Mouse (Mus musculus) thymus, postnatal 4 days (tissue): ENCODE data around the gene Pik3r5.
A peak's percentile ranks its signal among the peaks of the same experiment; 100 is the strongest.

ENCODE experiments used
- DNase-seq: peaks from one replicate; pipeline ENCODE4 v3.0.0; 2021

The Pik3r5 gene

GRCm38 (mm10) chr11:68401428-68401827, 30.5 kb upstream of the Pik3r5 start:
- DNase-seq = no peak

GRCm38 (mm10) chr11:68404185-68404584, 27.7 kb upstream of the Pik3r5 start:
- DNase-seq = peak; percentile 76

- no peak for DNase-seq
These were observed 26.3 kb upstream of the Pik3r5 start for GRCm38 (mm10) chr11:68405576-68405975.

- no peak for DNase-seq
These were observed 24.5 kb upstream of the Pik3r5 start for GRCm38 (mm10) chr11:68407266-68407926.

GRCm38 (mm10) chr11:68408127-68408526, 23.8 kb upstream of the Pik3r5 start:
- DNase-seq = peak; percentile 83

GRCm38 (mm10) chr11:68417001-68417400, 14.9 kb upstream of the Pik3r5 start:
- no peak for DNase-seq

GRCm38 (mm10) chr11:68417831-68418230, 14.1 kb upstream of the Pik3r5 start:
- DNase-seq = peak; percentile 83

- DNase-seq = no peak
These were observed 6.2 kb upstream of the Pik3r5 start for GRCm38 (mm10) chr11:68425492-68426315.

- DNase-seq = peak; percentile 49
These were observed 4.8 kb upstream of the Pik3r5 start for GRCm38 (mm10) chr11:68427083-68427570.

- peak; percentile 71 for DNase-seq
These were observed 1.3 kb upstream of the Pik3r5 start for GRCm38 (mm10) chr11:68430662-68431061.

GRCm38 (mm10) chr11:68432361-68433021, 570 bp downstream of the Pik3r5 start:
- DNase-seq = peak; percentile 57

- DNase-seq = no peak
These were observed 1.6 kb downstream of the Pik3r5 start for GRCm38 (mm10) chr11:68433534-68433933.

- DNase-seq = no peak
These were observed 2.8 kb downstream of the Pik3r5 start for GRCm38 (mm10) chr11:68434697-68435096.

GRCm38 (mm10) chr11:68435601-68436000, 3.7 kb downstream of the Pik3r5 start:
- DNase-seq = no peak

GRCm38 (mm10) chr11:68436376-68436775, 4.5 kb downstream of the Pik3r5 start:
- DNase-seq = no peak

- no peak for DNase-seq
These were observed 8.2 kb downstream of the Pik3r5 start for GRCm38 (mm10) chr11:68440100-68440499.

- DNase-seq = no peak
These were observed 9.0 kb downstream of the Pik3r5 start for GRCm38 (mm10) chr11:68440965-68441364.

GRCm38 (mm10) chr11:68442346-68442745, 10.4 kb downstream of the Pik3r5 start:
- DNase-seq = no peak

GRCm38 (mm10) chr11:68442983-68443638, 11.2 kb downstream of the Pik3r5 start:
- no peak for DNase-seq

- no peak for DNase-seq
These were observed 14.0 kb downstream of the Pik3r5 start for GRCm38 (mm10) chr11:68445901-68446300.

- DNase-seq = no peak
These were observed 14.6 kb downstream of the Pik3r5 start for GRCm38 (mm10) chr11:68446547-68446946.

GRCm38 (mm10) chr11:68447242-68447641, 15.3 kb downstream of the Pik3r5 start:
- DNase-seq = no peak

GRCm38 (mm10) chr11:68448356-68448755, 16.4 kb downstream of the Pik3r5 start:
- DNase-seq = no peak
